Mouse (Mus musculus) midbrain, postnatal 0 days (tissue): ENCODE results near the gene Bzw2. TPM values are rescaled to one million over a fixed set of nuclear protein-coding genes. Genes with fewer than 3 reads are reported as not detected.

Experiments used
- ATAC-seq: fragments of 200-750 bp; cut with Nextera tagmentation; 2 replicates; pipeline ENCODE4 v1.8.0; 2017; ENCODE audit warnings: moderate number of reproducible peaks, mild to moderate bottlenecking, moderate TSS enrichment, moderate library complexity; ENCODE audit not compliant: low FRiP score
- DNase-seq: peaks from one replicate; pipeline ENCODE4 v3.0.0-alpha.2; 2015; ENCODE audit warnings: low spot score
- H3K27ac ChIP-seq: fragments of 300-500 bp; sonication (generic); 2 replicates; pipeline ENCODE4 v1.5.1; 2014; ENCODE audit warnings: low read depth, mild to moderate bottlenecking, low read length, mixed read lengths
- H3K27me3 ChIP-seq: fragments of 300-500 bp; sonication (generic); 2 replicates; pipeline ENCODE4 v1.6.1; 2014; ENCODE audit warnings: low read length, control low read depth, mixed read lengths; ENCODE audit not compliant: insufficient read depth
- H3K36me3 ChIP-seq: fragments of 300-500 bp; sonication (generic); 2 replicates; pipeline ENCODE4 v1.6.1; 2014; ENCODE audit warnings: low read length, control low read depth, mixed read lengths; ENCODE audit not compliant: insufficient read depth
- H3K4me1 ChIP-seq: fragments of 300-500 bp; sonication (generic); 2 replicates; pipeline ENCODE4 v1.6.1; 2014; ENCODE audit warnings: mild to moderate bottlenecking, control low read depth, antibody characterized with exemption, low read length, mixed read lengths; ENCODE audit not compliant: insufficient read depth
- H3K4me2 ChIP-seq: fragments of 300-500 bp; sonication (generic); 2 replicates; pipeline ENCODE4 v1.6.1; 2014; ENCODE audit warnings: low read depth, mild to moderate bottlenecking, low read length, mixed read lengths; ENCODE audit not compliant: poor library complexity, severe bottlenecking
- H3K4me3 ChIP-seq: fragments of 300-500 bp; sonication (generic); 2 replicates; pipeline ENCODE4 v1.5.1; 2014; ENCODE audit warnings: low read depth, mild to moderate bottlenecking, low read length, moderate library complexity
- H3K9ac ChIP-seq: fragments of 300-500 bp; sonication (generic); replicated peaks from 2 replicates; pipeline ENCODE4 v1.6.1; 2014; ENCODE audit warnings: mild to moderate bottlenecking, low read length, moderate library complexity, mixed read lengths; ENCODE audit not compliant: poor library complexity, severe bottlenecking
- H3K9me3 ChIP-seq: fragments of 300-500 bp; sonication (generic); 2 replicates; pipeline ENCODE4 v1.6.1; 2016; ENCODE audit warnings: low read length, control low read depth
- CTCF ChIP-seq: IDR thresholded peaks from 2 replicates; pipeline ENCODE4 v1.5.1; 2016; ENCODE audit warnings: antibody characterized with exemption, mild to moderate bottlenecking
- WGBS: fragments of 180-500 bp; shearing (Covaris S2); extraction: QIAGEN DNeasy Blood & Tissue Kit; methylation state at CpG from one replicate; pipeline ENCODE4 v1.1.7; 2014; 5-methylcytosine and 5-hydroxymethylcytosine counted together
- polyA plus RNA-seq: library from polyadenylated mRNA; unstranded; fragments of >200 nt; fragmentation: Nextera tagmentation; extraction: Ambion mirVana; gene quantifications from 2 replicates; pipeline ENCODE4 v1.2.1, GENCODE M21; 2015
- total RNA-seq: library from RNA; depleted of rRNA; stranded (reverse); fragments of >200 nt; gene quantifications from 2 replicates; pipeline ENCODE4 v1.2.3, GENCODE M21; 2014

Gene Bzw2
- total and polyA plus RNA-seq, 2 experiments from 2014 or later: 213 to 301 TPM

DNA sequence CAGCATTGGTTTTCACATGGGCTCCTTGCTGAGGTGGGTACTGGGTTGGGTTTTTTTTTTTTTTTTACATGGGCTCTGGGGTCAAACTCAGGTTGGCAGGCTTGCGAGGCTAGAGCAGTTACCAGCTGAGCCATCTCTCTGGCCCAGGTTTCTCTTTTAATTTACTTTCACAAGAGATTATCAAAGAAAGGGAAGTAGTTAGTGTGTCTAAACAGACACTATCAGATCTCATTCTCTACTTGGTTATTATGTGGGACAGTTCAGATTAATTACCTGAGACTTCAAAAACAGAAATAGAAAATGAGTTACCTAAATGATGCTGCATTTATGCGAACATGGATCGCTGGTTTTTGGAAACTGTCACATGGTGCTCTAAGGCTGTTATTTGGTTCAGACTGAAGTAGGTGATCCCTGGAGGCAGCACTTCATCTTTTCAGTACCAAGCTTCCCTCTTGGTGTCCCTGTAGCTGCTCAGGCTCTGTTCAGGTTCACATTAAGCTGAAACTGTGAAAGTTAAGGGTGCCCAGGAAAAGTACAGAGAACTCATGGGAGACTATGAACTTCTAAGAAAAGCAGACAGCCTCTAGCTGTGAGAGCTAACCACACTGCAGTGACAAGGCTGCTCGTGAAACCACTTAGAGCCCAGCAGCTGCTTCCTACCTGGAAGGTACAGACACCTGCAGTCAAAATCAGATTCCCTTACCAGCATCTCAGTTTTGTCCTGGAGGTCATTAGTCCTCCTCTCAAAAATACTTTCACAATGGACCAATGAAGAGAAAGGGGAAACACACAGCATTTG lies 79.6 kb downstream of the Bzw2 start:
- Histone ChIP-seq H3K36me3 (no peaks in the 10 kb centered on the region), H3K27me3 (no peaks in the 10 kb centered on the region), H3K9me3 (no peaks in the 10 kb centered on the region), H3K27ac (no peak overlapping the region), H3K4me1 (no peaks in the 10 kb centered on the region), H3K9ac (no peak overlapping the region), H3K4me2 (no peak overlapping the region), H3K4me3 (no peak overlapping the region)
- TF ChIP-seq CTCF: no peak
- DNase-seq (no peak), ATAC-seq (no peak)
- 69% methylated on average over 4 of the region's 4 CpGs for WGBS

DNA sequence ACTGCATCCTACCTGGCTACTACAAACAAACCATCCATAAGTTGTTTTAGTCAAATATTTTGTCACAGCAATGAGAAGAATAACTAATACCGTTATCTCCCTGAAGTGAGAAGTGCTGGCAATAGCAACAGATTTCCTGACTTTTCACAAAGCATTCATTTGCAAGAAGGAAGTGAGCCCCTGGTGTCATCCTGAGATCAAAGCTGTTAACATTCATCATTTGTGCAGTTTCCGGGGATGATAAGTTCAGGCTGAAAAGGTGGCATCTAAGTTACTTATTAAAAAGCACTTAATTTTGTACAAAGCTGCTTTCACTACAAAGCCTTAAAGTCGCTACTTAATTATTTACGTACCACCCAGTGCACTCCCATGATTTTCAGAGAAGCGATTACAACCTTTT lies 85.0 kb downstream of the Bzw2 start:
- DNase-seq (no peak), ATAC-seq (no peak)
- Histone ChIP-seq H3K27me3 (no peaks in the 10 kb centered on the region), H3K27ac (no peak overlapping the region), H3K4me3 (no peak overlapping the region), H3K36me3 (no peaks in the 10 kb centered on the region), H3K4me1 (no peaks in the 10 kb centered on the region), H3K4me2 (no peak overlapping the region), H3K9ac (no peak overlapping the region), H3K9me3 (no peaks in the 10 kb centered on the region)
- 20% methylated on average over 5 of the region's 5 CpGs for WGBS
- no peak for TF ChIP-seq CTCF

DNA sequence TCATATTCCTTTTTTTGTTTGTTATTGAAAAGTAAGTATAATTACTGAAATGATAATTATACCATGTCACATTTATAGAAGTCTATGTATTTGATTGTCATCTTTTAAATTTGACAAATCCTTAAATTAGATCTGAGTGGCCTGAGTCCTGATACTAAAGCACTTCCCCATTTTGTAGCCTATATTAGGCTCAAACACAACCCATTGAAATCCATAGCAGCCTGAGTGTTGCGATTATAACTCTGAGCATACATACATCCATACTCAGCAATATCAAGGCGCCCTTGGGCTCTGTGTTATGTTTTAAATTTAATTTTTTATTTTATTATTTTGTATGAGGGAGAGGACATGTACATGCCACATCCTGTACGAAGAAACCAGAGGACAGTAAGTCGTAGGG lies 87.6 kb downstream of the Bzw2 start:
- TF ChIP-seq CTCF: no peak
- WGBS: 85% methylated on average over 4 of the region's 4 CpGs
- Histone ChIP-seq H3K4me3 (no peak overlapping the region), H3K9me3 (no peaks in the 10 kb centered on the region), H3K4me2 (no peak overlapping the region), H3K27ac (no peak overlapping the region), H3K4me1 (no peaks in the 10 kb centered on the region), H3K27me3 (no peaks in the 10 kb centered on the region), H3K36me3 (no peaks in the 10 kb centered on the region), H3K9ac (no peak overlapping the region)
- ATAC-seq (no peak), DNase-seq (no peak)

DNA sequence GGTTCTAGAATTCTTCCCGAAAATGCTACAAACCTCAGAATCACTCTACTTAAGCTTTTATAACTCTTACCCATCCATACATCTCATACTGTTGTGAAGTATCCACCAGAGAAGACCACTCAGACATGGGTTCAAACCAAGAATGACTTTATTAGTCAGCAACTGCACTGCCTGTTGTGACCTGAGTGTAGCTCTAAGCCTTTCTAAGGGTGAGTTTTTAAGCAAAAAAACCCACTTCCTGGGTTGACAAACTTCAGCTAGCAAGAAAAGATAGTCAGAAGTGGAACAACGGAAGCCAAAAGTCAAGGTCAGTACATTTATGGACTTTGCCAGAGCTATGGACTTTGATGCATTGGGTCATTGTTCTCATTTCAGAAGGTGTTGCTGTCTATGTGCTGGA lies 90.3 kb downstream of the Bzw2 start:
- 99% methylated on average over 2 of the region's 2 CpGs for WGBS
- DNase-seq: no peak
- H3K27ac ChIP-seq: no peak overlapping the region
- no peak for ATAC-seq
- no peak overlapping the region for H3K4me3 ChIP-seq
- no peaks in the 10 kb centered on the region for H3K27me3 ChIP-seq
- H3K4me2 ChIP-seq: no peak overlapping the region
- no peaks in the 10 kb centered on the region for H3K4me1 ChIP-seq
- H3K36me3 ChIP-seq: no peaks in the 10 kb centered on the region
- H3K9me3 ChIP-seq: no peaks in the 10 kb centered on the region
- no peak for TF ChIP-seq CTCF
- H3K9ac ChIP-seq: no peak overlapping the region

DNA sequence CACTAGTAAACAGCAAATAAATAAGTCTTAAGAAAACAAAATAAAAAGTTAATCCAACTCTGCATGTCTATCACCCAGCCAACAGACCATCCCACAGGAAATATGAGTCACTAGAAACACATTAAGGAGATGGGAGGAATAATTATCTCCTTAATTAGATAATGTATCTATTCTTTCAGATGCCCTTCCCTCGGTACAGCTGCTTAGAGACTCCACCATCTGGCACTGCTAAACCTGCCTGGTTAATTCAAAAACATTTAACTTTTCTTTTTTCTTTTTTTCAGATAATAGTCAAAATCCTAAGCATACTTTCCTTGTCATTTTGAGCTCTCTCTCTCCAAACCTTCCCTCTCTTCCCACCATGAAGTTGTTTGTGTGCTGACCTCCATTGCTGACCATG lies 92.0 kb downstream of the Bzw2 start:
- no peaks in the 10 kb centered on the region for H3K36me3 ChIP-seq
- 78% methylated on average over 1 of the region's 1 CpGs for WGBS
- H3K4me2 ChIP-seq: no peak overlapping the region
- no peak for TF ChIP-seq CTCF
- no peak overlapping the region for H3K27ac ChIP-seq
- no peak overlapping the region for H3K9ac ChIP-seq
- no peaks in the 10 kb centered on the region for H3K27me3 ChIP-seq
- no peak for DNase-seq
- no peaks in the 10 kb centered on the region for H3K9me3 ChIP-seq
- no peak overlapping the region for H3K4me3 ChIP-seq
- no peaks in the 10 kb centered on the region for H3K4me1 ChIP-seq
- no peak for ATAC-seq

DNA sequence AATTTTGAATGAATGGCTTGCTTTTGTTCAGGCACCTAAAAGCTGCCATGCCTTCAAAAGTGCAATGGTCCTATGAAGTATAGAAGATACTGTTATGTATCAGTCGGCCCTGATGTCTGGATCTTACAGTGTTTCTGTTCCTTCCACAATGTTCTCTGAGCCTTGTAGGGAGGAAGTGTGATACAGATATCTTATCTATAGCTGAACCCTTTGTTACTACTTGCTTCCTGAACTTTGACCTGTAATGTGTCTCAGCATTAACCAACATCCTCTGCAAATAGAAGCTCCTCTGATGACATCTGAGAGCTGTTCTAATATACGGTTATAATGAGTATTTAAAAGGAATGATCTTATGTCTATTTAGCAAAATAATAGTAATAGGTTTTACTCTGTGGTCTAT lies 100.2 kb downstream of the Bzw2 start:
- Histone ChIP-seq H3K4me3 (no peak overlapping the region), H3K4me1 (no peaks in the 10 kb centered on the region), H3K4me2 (no peak overlapping the region), H3K9me3 (no peaks in the 10 kb centered on the region), H3K27me3 (no peaks in the 10 kb centered on the region), H3K36me3 (no peaks in the 10 kb centered on the region), H3K9ac (no peak overlapping the region), H3K27ac (no peak overlapping the region)
- 88% methylated on average over 2 of the region's 2 CpGs for WGBS
- DNase-seq (no peak), ATAC-seq (no peak)
- no peak for TF ChIP-seq CTCF
